Mouse (Mus musculus): ENCODE results near the gene Impg1. TPM values are rescaled to one million over a fixed set of nuclear protein-coding genes. Genes with fewer than 3 reads are reported as not detected.
"Not testable (repeated sequence)": the region's sequence is repeated elsewhere in the genome, so short reads cannot be mapped to it uniquely, and the experiment has no call there.

Impg1 gene
- total RNA-seq, 2 experiments from 2014 or later = 0.21 to 0.28 TPM

GRCm38 (mm10) chr9:80351295-80351677 is 114.0 kb downstream of the Impg1 start:
- DNase-seq (ENCODE audit: low spot score in 2 of 2) = no peak

- DNase-seq (ENCODE audit: low spot score in 2 of 2) = no peak
These were observed 120.8 kb downstream of the Impg1 start for GRCm38 (mm10) chr9:80344451-80345000.

- no peak for DNase-seq (ENCODE audit: low spot score in 2 of 2)
These were observed 122.8 kb downstream of the Impg1 start for GRCm38 (mm10) chr9:80342520-80342919.

GRCm38 (mm10) chr9:80341756-80342155 is 123.5 kb downstream of the Impg1 start:
- no peak for DNase-seq (ENCODE audit: low spot score in 2 of 2)

- no peak for DNase-seq (ENCODE audit: low spot score in 2 of 2)
These were observed 124.4 kb downstream of the Impg1 start for GRCm38 (mm10) chr9:80340927-80341326.

- DNase-seq (ENCODE audit: low spot score in 2 of 2) = no peak
These were observed 127.3 kb downstream of the Impg1 start for GRCm38 (mm10) chr9:80338026-80338425.

- no peak for DNase-seq (ENCODE audit: low spot score in 2 of 2)
These were observed 129.5 kb downstream of the Impg1 start for GRCm38 (mm10) chr9:80335660-80336357.

- DNase-seq (ENCODE audit: low spot score in 2 of 2) = no peak
These were observed 131.2 kb downstream of the Impg1 start for GRCm38 (mm10) chr9:80333998-80334605.

GRCm38 (mm10) chr9:80333466-80333865 is 131.8 kb downstream of the Impg1 start:
- no peak for DNase-seq (ENCODE audit: low spot score in 2 of 2)

- DNase-seq (ENCODE audit: low spot score in 2 of 2) = peak; percentile 30 to 35
These were observed 133.1 kb downstream of the Impg1 start for GRCm38 (mm10) chr9:80332153-80332552.

- not testable (repeated sequence) for DNase-seq (ENCODE audit: low spot score in 2 of 2)
These were observed 144.0 kb downstream of the Impg1 start for GRCm38 (mm10) chr9:80321051-80321887.

GRCm38 (mm10) chr9:80318027-80318426 is 147.3 kb downstream of the Impg1 start:
- DNase-seq (ENCODE audit: low spot score in 2 of 2) = no peak

- no peak for DNase-seq (ENCODE audit: low spot score in 2 of 2)
These were observed 149.4 kb downstream of the Impg1 start for GRCm38 (mm10) chr9:80315922-80316321.

GRCm38 (mm10) chr9:80313610-80314009 is 151.7 kb downstream of the Impg1 start:
- DNase-seq (ENCODE audit: low spot score in 2 of 2) = no peak

GRCm38 (mm10) chr9:80307629-80308028 is 157.7 kb downstream of the Impg1 start:
- no peak for DNase-seq (ENCODE audit: low spot score in 2 of 2)

- peak in 1 of 2 experiments; percentile 8 for DNase-seq (ENCODE audit: low spot score in 2 of 2)
These were observed 158.4 kb downstream of the Impg1 start for GRCm38 (mm10) chr9:80306853-80307252.

- DNase-seq (ENCODE audit: low spot score in 2 of 2) = no peak
These were observed 158.9 kb downstream of the Impg1 start for GRCm38 (mm10) chr9:80306390-80306789.

GRCm38 (mm10) chr9:80303518-80303917 is 161.8 kb downstream of the Impg1 start:
- DNase-seq (ENCODE audit: low spot score in 2 of 2) = no peak

- no peak for DNase-seq (ENCODE audit: low spot score in 2 of 2)
These were observed 166.2 kb downstream of the Impg1 start for GRCm38 (mm10) chr9:80299031-80299430.

GRCm38 (mm10) chr9:80296086-80296485 is 169.2 kb downstream of the Impg1 start:
- no peak for DNase-seq (ENCODE audit: low spot score in 2 of 2)

GRCm38 (mm10) chr9:80293056-80293584 is 172.2 kb downstream of the Impg1 start:
- no peak for DNase-seq (ENCODE audit: low spot score in 2 of 2)
